Mouse (Mus musculus): Measurements from ENCODE around the gene Gm47985.

- no peak for TF ChIP-seq POLR2A (IDR thresholded peaks at IDR 0.05; ENCODE audit: low read depth, low read length)
- TF ChIP-seq CTCF (IDR thresholded peaks at IDR 0.05; ENCODE audit: extremely low read depth, insufficient read length, insufficient replicate concordance, low read depth, low read length), result no peak
Measured at GRCm38 (mm10) chr1:151177937-151178271, 4.4 kb upstream of the Gm47985 start.

All from small intestine, adult 2 months (tissue).